Mouse (Mus musculus) lung, postnatal 36 days (tissue): ENCODE data around the gene Fam184b.
A peak's percentile ranks its signal among the peaks of the same experiment; 100 is the strongest.

Source experiments
- DNase-seq: peaks from one replicate; pipeline ENCODE4 v3.0.0; 2022; ENCODE audit warnings: mixed read lengths

Fam184b gene

GRCm38 (mm10) chr5:45595363-45596039 lies 43.9 kb downstream of the Fam184b start:
- DNase-seq, result no peak

- no peak for DNase-seq
Observed at GRCm38 (mm10) chr5:45593276-45593675, 46.1 kb downstream of the Fam184b start.

- peak; percentile 15 for DNase-seq
Observed at GRCm38 (mm10) chr5:45590094-45590493, 49.3 kb downstream of the Fam184b start.

GRCm38 (mm10) chr5:45584601-45585000 lies 54.8 kb downstream of the Fam184b start:
- no peak for DNase-seq

GRCm38 (mm10) chr5:45580279-45580678 lies 59.1 kb downstream of the Fam184b start:
- DNase-seq, result no peak

GRCm38 (mm10) chr5:45577376-45577775 lies 62.0 kb downstream of the Fam184b start:
- peak; percentile 48 for DNase-seq

- no peak for DNase-seq
Observed at GRCm38 (mm10) chr5:45576716-45577115, 62.7 kb downstream of the Fam184b start.

GRCm38 (mm10) chr5:45572816-45573215 lies 66.6 kb downstream of the Fam184b start:
- DNase-seq, result no peak

GRCm38 (mm10) chr5:45565829-45566228 lies 73.6 kb downstream of the Fam184b start:
- no peak for DNase-seq

GRCm38 (mm10) chr5:45564054-45564453 lies 75.4 kb downstream of the Fam184b start:
- DNase-seq, result no peak

GRCm38 (mm10) chr5:45549586-45549985 lies 89.8 kb downstream of the Fam184b start:
- DNase-seq, result no peak

- no peak for DNase-seq
Observed at GRCm38 (mm10) chr5:45543374-45543773, 96.0 kb downstream of the Fam184b start.

- no peak for DNase-seq
Observed at GRCm38 (mm10) chr5:45539502-45539901, 99.9 kb downstream of the Fam184b start.

- no peak for DNase-seq
Observed at GRCm38 (mm10) chr5:45535177-45535576, 104.2 kb downstream of the Fam184b start.

- DNase-seq, result peak; percentile 82
Observed at GRCm38 (mm10) chr5:45534319-45535098, 104.9 kb downstream of the Fam184b start.

GRCm38 (mm10) chr5:45529696-45530095 lies 109.7 kb downstream of the Fam184b start:
- DNase-seq, result peak; percentile 7

GRCm38 (mm10) chr5:45526338-45526737 lies 113.1 kb downstream of the Fam184b start:
- no peak for DNase-seq

- DNase-seq, result no peak
Observed at GRCm38 (mm10) chr5:45525101-45525500, 114.3 kb downstream of the Fam184b start.

GRCm38 (mm10) chr5:45521601-45522000 lies 117.8 kb downstream of the Fam184b start:
- no peak for DNase-seq

- DNase-seq, result no peak
Observed at GRCm38 (mm10) chr5:45520809-45521110, 118.7 kb downstream of the Fam184b start.

- peak; percentile 96 for DNase-seq
Observed at GRCm38 (mm10) chr5:45519960-45520808, 119.2 kb downstream of the Fam184b start, which contains the start of gene Med28. TSS of gene Med28 (plus strand) at chr5:45520229.

- DNase-seq, result no peak
Observed at GRCm38 (mm10) chr5:45515151-45515743, 124.2 kb downstream of the Fam184b start.

GRCm38 (mm10) chr5:45514599-45514998 lies 124.8 kb downstream of the Fam184b start:
- DNase-seq, result no peak
